Mouse (Mus musculus) fat pad, adult 2 months (tissue): ENCODE measurements around the gene Ica1.

ENCODE experiments used
- DNase-seq: peaks from one replicate; pipeline ENCODE4 v3.0.0-alpha.2; 2011; ENCODE audit warnings: low read depth, low spot score; ENCODE audit errors: extremely low read depth

Gene Ica1

GRCm38 (mm10) chr6:8691199-8691975 is 86.9 kb downstream of the Ica1 start:
- no peak for DNase-seq

- DNase-seq, result no peak
Observed at GRCm38 (mm10) chr6:8690441-8690840, 87.8 kb downstream of the Ica1 start.

DNA sequence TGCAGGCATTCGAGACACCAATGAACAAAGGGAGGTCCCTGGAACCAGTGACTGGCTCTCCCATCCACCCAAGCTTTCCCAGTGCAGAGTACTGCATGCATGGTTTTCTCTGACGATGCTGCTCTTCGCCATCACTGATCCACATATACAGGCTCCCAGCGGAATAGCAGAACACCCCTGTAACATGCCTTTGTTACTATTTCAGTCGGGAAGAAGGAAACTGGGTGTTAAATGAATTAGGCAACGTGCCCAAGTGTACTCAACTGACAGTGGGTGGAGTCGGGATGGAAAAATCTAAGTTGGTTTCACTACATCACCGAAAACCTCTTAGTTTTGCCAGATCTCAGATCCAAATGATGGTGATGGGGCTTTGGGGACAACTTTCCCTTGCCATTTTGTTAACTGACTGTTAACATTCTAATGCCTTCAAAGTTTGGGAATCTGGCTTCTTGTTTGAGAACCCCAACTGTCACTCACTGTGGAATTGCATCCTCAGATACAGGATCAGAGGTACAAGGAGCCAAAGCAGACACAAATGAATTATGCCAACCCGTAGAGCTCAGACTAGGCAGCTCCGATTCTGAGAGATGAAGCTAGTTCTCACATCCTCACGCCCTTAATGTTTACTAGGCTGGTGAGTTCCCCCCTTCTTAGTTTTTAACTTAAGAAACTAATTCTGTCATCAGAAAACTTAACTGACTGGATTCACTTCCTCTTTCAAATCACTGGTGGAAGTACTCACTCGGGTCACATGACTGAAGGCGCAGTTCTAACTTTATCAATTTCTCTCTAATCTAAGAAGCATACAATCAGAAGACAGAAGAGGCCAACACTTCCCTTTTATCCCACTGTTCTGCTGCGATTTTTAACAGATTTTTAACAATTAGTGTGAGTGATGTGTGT is 91.4 kb downstream of the Ica1 start:
- no peak for DNase-seq

DNA sequence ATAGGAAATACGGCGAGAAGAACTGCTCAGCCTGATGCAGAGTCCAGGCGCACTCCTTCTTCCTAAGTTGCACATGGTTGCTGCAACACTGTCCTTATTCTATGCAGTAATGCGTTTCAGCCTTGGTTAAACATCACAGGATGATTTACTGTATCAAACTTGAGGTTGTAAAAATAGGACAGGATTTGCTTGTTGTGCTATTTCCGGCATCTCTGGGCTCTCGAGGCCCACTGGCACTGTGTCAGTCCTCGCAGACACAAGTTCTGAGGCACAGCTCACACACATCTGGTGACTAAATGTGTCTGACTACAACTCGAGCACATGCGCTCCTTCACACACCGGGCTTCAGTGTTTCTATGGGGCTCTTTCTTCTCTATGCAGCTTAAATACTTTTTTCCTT is 94.9 kb downstream of the Ica1 start:
- DNase-seq, result no peak

GRCm38 (mm10) chr6:8680931-8681330 is 97.4 kb downstream of the Ica1 start:
- no peak for DNase-seq

- no peak for DNase-seq
Observed at GRCm38 (mm10) chr6:8673013-8673412, 105.3 kb downstream of the Ica1 start.

GRCm38 (mm10) chr6:8669343-8669742 is 108.9 kb downstream of the Ica1 start:
- DNase-seq, result no peak

GRCm38 (mm10) chr6:8668013-8668811 is 110.1 kb downstream of the Ica1 start:
- no peak for DNase-seq

DNA sequence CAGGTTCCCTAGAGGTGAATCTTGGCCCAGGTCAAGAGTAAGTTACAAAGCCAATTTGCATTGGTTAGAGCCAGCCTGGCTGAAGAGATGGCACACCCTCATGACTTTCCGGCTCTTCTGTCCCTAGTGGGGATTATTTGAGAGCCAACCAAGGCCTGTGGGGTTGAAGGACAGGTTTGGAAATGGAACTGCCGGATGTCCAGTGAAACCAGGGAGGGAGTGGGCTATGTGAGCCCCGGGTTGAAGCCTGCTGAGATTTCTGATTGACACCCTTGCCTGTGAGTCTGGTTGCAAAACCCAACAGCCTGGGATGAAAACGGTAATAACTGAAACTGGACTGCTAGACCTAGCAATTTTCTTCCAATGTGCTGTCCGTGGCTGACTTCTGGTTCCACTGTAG is 112.5 kb downstream of the Ica1 start:
- no peak for DNase-seq

DNA sequence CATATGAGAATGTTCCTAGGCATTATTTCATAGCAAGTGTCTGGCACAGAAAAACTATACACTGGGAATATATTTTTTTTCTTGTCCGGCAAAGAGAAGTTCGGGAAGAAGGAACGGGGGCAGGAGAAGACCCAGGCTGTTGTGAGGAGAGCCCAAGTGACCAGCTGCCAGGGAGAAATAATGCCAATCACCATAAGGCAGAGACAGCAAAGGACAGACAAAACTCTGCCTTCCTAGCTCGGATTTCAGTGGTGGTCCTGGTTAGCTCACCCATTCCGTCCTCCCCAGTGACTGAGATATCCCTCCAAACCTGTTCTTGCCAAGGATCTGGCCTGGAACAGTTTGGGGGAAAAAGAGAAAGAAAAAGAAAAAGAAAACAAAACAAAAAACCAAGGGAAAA is 113.3 kb downstream of the Ica1 start:
- DNase-seq, result no peak

- no peak for DNase-seq
Observed at GRCm38 (mm10) chr6:8663092-8663740, 115.1 kb downstream of the Ica1 start.

GRCm38 (mm10) chr6:8661404-8661803 is 116.9 kb downstream of the Ica1 start:
- no peak for DNase-seq

- DNase-seq, result no peak
Observed at GRCm38 (mm10) chr6:8660076-8660475, 118.2 kb downstream of the Ica1 start.

- DNase-seq, result no peak
Observed at GRCm38 (mm10) chr6:8659194-8659959, 118.9 kb downstream of the Ica1 start.

GRCm38 (mm10) chr6:8658431-8658830 is 119.9 kb downstream of the Ica1 start:
- no peak for DNase-seq

- DNase-seq, result no peak
Observed at GRCm38 (mm10) chr6:8657459-8657858, 120.8 kb downstream of the Ica1 start.

DNA sequence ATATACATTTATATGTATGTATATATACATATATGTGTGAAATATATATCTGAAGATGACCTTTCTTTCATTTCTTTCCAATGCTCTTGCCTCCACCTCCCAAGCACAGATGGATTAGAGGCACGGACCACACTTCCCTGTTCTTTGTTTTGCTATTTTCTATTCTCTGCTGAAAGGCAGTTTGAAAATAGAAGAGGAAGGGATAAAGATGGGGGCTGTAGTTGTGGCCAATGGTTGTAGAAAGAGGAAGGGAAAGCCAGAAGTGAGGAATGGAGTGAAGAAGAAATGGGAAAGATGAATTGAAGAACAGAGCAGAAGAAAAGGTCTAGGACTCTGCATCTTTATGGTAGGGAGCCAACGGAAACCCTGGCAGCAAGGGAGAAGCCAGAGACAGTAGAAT is 122.8 kb downstream of the Ica1 start:
- DNase-seq, result no peak

DNA sequence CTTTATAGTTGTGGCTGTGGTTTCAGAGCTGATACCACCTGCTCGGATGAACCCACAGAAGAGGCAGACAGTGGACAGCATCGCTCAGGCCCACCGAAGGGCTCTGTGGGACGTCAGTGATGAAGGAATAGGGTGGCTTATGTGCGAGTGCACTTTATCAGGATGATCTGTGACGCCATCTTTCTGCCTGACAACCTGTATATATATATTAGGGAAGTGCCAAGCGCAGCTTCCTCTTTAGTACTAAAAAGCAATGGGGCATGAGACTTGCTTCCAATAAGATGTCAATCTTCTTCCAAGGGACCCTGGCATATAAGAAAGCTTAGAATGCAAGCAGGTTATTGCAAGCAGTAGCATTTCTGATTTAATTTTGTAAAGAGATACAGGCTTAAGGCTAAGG is 127.9 kb downstream of the Ica1 start:
- no peak for DNase-seq

- no peak for DNase-seq
Observed at GRCm38 (mm10) chr6:8649295-8649865, 128.9 kb downstream of the Ica1 start.
